Mouse (Mus musculus) MEL (cell line): ENCODE results near the gene Syce2. TPM values are rescaled to one million over a fixed set of nuclear protein-coding genes. Genes with fewer than 3 reads are reported as not detected.
A peak's percentile ranks its signal among the peaks of the same experiment; 100 is the strongest.

Experiments
- DNase-seq: peaks from one replicate; pipeline ENCODE4 v3.0.0; 2011; ENCODE audit warnings: low read depth, low spot score
- H3K27ac ChIP-seq: 2 replicates; pipeline ENCODE4 v1.5.1; 2012; ENCODE audit warnings: low read depth, mild to moderate bottlenecking, control low read depth, low read length, moderate library complexity; ENCODE audit not compliant: control insufficient read depth
- H3K27me3 ChIP-seq, 2 experiments: fragments of 150-350 bp in 1 of 2; sonication (generic) in 1 of 2; 2 replicates each; pipeline ENCODE4 v1.6.1; 2012; ENCODE audit warnings: low read length in 2 of 2, mild to moderate bottlenecking in 2 of 2, improper control_type of control experiment in 1 of 2, moderate library complexity in 1 of 2; ENCODE audit not compliant: insufficient read depth in 2 of 2, control insufficient read depth in 1 of 2
- H3K36me3 ChIP-seq, 2 experiments: 2 replicates each; pipeline ENCODE4 v1.6.1; 2012 to 2014; ENCODE audit warnings: low read length in 2 of 2, improper control_type of control experiment in 1 of 2, inconsistent platforms in 1 of 2, mild to moderate bottlenecking in 1 of 2; ENCODE audit not compliant: insufficient read depth in 2 of 2, control insufficient read depth in 1 of 2
- H3K4me1 ChIP-seq, 2 experiments: fragments of 150-350 bp in 1 of 2; sonication (generic) in 1 of 2; 2 replicates each; pipeline ENCODE4 v1.6.1; 2012; ENCODE audit warnings: low read length in 2 of 2, improper control_type of control experiment in 1 of 2, mild to moderate bottlenecking in 1 of 2; ENCODE audit not compliant: insufficient read depth in 2 of 2, control insufficient read depth in 1 of 2
- H3K4me3 ChIP-seq, 2 experiments: fragments of 150-350 bp in 1 of 2; sonication (generic) in 1 of 2; 2 replicates each; pipeline ENCODE4 v1.5.1; 2012; ENCODE audit warnings: low read depth in 2 of 2, low read length in 2 of 2, mild to moderate bottlenecking in 2 of 2, moderate library complexity in 2 of 2, control low read depth in 1 of 2, improper control_type of control experiment in 1 of 2; ENCODE audit not compliant: control insufficient read depth in 1 of 2, insufficient read depth in 1 of 2
- H3K79me2 ChIP-seq: 2 replicates; pipeline ENCODE4 v1.6.1; 2012; ENCODE audit warnings: mild to moderate bottlenecking, low read length, moderate library complexity; ENCODE audit not compliant: control insufficient read depth, poor library complexity, insufficient read depth
- H3K9ac ChIP-seq: 2 replicates; pipeline ENCODE4 v1.6.1; 2012; ENCODE audit warnings: low read depth, mild to moderate bottlenecking, control low read depth, low read length, moderate library complexity; ENCODE audit not compliant: control insufficient read depth, poor library complexity, severe bottlenecking
- H3K9me3 ChIP-seq: fragments of 150-350 bp; sonication (generic); replicated peaks from 2 replicates; pipeline ENCODE4 v1.6.1; 2012; ENCODE audit warnings: mild to moderate bottlenecking, low read length, improper control_type of control experiment, moderate library complexity; ENCODE audit not compliant: insufficient read depth
- BHLHE40 ChIP-seq: IDR thresholded peaks from 2 replicates; pipeline ENCODE4 v1.6.1; 2012; ENCODE audit warnings: low read depth, mild to moderate bottlenecking, inconsistent platforms, low read length, improper control_type of control experiment, borderline replicate concordance
- CHD1 ChIP-seq: IDR thresholded peaks from 2 replicates; pipeline ENCODE4 v1.6.1; 2012; ENCODE audit warnings: low read depth, mild to moderate bottlenecking, inconsistent platforms, low read length, improper control_type of control experiment
- CHD2 ChIP-seq: IDR thresholded peaks from 2 replicates; pipeline ENCODE4 v1.6.1; 2011; ENCODE audit warnings: low read length, improper control_type of control experiment
- ELF1 ChIP-seq: IDR thresholded peaks from 2 replicates; pipeline ENCODE4 v1.6.1; 2014; ENCODE audit warnings: low read depth, mild to moderate bottlenecking, inconsistent platforms, low read length, improper control_type of control experiment, moderate library complexity
- ETS1 ChIP-seq: IDR thresholded peaks from 2 replicates; pipeline ENCODE4 v1.6.1; 2012; ENCODE audit warnings: low read depth, mild to moderate bottlenecking, inconsistent platforms, low read length, improper control_type of control experiment, moderate library complexity
- GABPA ChIP-seq: IDR thresholded peaks from 2 replicates; pipeline ENCODE4 v1.6.1; 2012; ENCODE audit warnings: low read depth, mild to moderate bottlenecking, inconsistent platforms, low read length, improper control_type of control experiment, moderate library complexity
- GATA1 ChIP-seq: IDR thresholded peaks from 2 replicates; pipeline ENCODE4 v1.6.1; 2011; ENCODE audit warnings: low read depth, low read length, improper control_type of control experiment
- KAT2A ChIP-seq: conservative IDR thresholded peaks from 2 replicates; pipeline ENCODE4 v1.6.1; 2012; ENCODE audit warnings: low read depth, low read length, improper control_type of control experiment, inconsistent platforms
- MAFK ChIP-seq: IDR thresholded peaks from 2 replicates; pipeline ENCODE4 v1.6.1; 2011; ENCODE audit warnings: low read depth, mild to moderate bottlenecking, low read length, improper control_type of control experiment, borderline replicate concordance
- MAZ ChIP-seq: IDR thresholded peaks from 2 replicates; pipeline ENCODE4 v1.6.1; 2012; ENCODE audit warnings: low read depth, mild to moderate bottlenecking, inconsistent platforms, low read length, improper control_type of control experiment
- MEF2A ChIP-seq: IDR thresholded peaks from 2 replicates; pipeline ENCODE4 v1.6.1; 2014; ENCODE audit warnings: low read depth, mild to moderate bottlenecking, inconsistent platforms, low read length, improper control_type of control experiment; ENCODE audit not compliant: poor library complexity, insufficient replicate concordance, severe bottlenecking; ENCODE audit errors: extremely low read depth
- NELFE ChIP-seq: IDR thresholded peaks from 2 replicates; pipeline ENCODE4 v1.6.1; 2011; ENCODE audit warnings: low read depth, low read length, improper control_type of control experiment
- POLR2A ChIP-seq, 2 experiments: IDR thresholded peaks; 2 replicates each; pipeline ENCODE4 v1.6.1; 2011 to 2012; ENCODE audit warnings: low read length in 2 of 2, mild to moderate bottlenecking in 2 of 2, control low read depth in 1 of 2, improper control_type of control experiment in 1 of 2, low read depth in 1 of 2, moderate library complexity in 1 of 2; ENCODE audit not compliant: control insufficient read depth in 1 of 2, insufficient read depth in 1 of 2, poor library complexity in 1 of 2
- USF1 ChIP-seq: IDR thresholded peaks from 2 replicates; pipeline ENCODE4 v1.6.1; 2014; ENCODE audit warnings: low read depth, mild to moderate bottlenecking, inconsistent platforms, low read length, improper control_type of control experiment, moderate library complexity
- ZKSCAN1 ChIP-seq: IDR thresholded peaks from 2 replicates; pipeline ENCODE4 v1.6.1; 2012; ENCODE audit warnings: low read depth, mild to moderate bottlenecking, inconsistent platforms, low read length, improper control_type of control experiment, moderate library complexity
- ZMIZ1 ChIP-seq: IDR thresholded peaks from 2 replicates; pipeline ENCODE4 v1.6.1; 2012; ENCODE audit warnings: low read depth, mild to moderate bottlenecking, inconsistent platforms, low read length, improper control_type of control experiment, moderate library complexity
- polyA plus RNA-seq, 2 experiments: library from polyadenylated mRNA; stranded (reverse) in 1 of 2; unstranded in 1 of 2; fragments of >175 nt in 1 of 2; fragments of >200 nt in 1 of 2; gene quantifications; 2 replicates each; pipeline versions ENCODE4 v1.2.1 to v1.2.4; 2012; ENCODE audit warnings: low replicate concordance in 2 of 2, low read depth in 1 of 2; ENCODE audit not compliant: insufficient read length in 2 of 2, insufficient read depth in 1 of 2, missing spikeins in 1 of 2
- total RNA-seq: library from RNA; depleted of rRNA; stranded (reverse); fragments of 300-350 nt; gene quantifications from 2 replicates; pipeline ENCODE4 v1.2.3, GENCODE M21; 2012

The Syce2 gene
- total and polyA plus RNA-seq, 3 experiments: 75.5 to 115 TPM; not detected in 1

GRCm38 (mm10) chr8:84834866-84835855 lies 36.8 kb upstream of the Syce2 start:
- Histone ChIP-seq H3K36me3 (peaks cover 2 to 32% of the 10 kb centered on the region in 2 experiments; a peak in 3 of 4 replicates), H3K27me3 (no peaks in the 10 kb centered on the region), H3K9me3 (no peaks in the 10 kb centered on the region)
- TF ChIP-seq ZMIZ1 (no peak), ZKSCAN1 (no peak), POLR2A (IDR thresholded peaks at IDR 0.05; ENCODE audit: control insufficient read depth in 1 of 2, insufficient read depth in 1 of 2, low read depth in 1 of 2, low read length in 2 of 2, poor library complexity in 1 of 2) (0 out of 4 replicates have a peak, but pooled peaks of 1 of the 2 experiments have one; percentile 17)
- TF ChIP-seq, all 39 proteins: peak for 1
- Histone ChIP-seq H3K4me1 (peaks cover 3 to 15% of the 10 kb centered on the region in 2 experiments), H3K9ac (no peak overlapping the region), H3K4me3 (no peak overlapping the region), H3K27ac (no peak overlapping the region), H3K79me2 (peaks cover 22% of the 10 kb centered on the region)
- no peak for DNase-seq

DNA sequence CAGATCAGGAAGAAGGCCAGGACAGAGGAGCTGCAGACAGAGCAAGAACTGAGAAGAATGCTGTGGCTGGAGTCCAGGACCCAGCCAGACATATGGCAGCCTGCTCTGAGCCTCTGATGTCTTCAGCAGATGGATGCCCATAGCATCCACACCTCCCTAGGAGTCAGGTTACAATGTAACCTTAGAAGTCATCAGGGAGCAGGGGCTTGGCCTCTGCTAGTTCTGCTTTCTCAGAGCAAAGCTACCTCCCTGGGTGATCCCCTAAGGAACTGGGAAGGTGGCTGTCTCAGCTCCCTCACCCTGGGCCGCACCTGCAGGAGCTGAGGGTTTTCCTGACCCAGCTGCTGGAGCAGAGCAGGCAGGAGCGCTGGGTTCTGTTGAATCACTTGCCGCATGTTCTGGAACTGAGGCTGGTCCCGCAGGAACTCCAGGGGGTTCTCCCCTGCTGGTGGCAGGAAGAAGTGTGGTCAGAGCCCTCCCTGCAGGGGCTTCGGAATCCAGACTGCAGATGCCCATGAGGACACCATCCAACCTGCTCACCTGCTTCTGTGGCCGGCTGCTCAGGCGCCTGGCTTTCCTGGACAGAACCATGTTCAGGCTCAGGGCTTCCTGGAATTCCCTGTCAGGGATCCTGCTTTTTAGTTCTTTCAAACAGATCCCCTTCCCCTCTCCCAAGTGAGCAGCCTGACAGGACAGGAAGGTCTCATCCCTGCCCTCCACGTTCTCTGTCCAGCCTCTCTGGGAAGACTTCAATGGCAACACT lies 34.6 kb upstream of the Syce2 start:
- Histone ChIP-seq H3K9me3 (no peaks in the 10 kb centered on the region), H3K4me3 (no peak overlapping the region), H3K36me3 (peaks cover 2 to 28% of the 10 kb centered on the region in 2 experiments; a peak in 3 of 4 replicates), H3K9ac (no peak overlapping the region), H3K27me3 (no peaks in the 10 kb centered on the region), H3K4me1 (peaks cover 3 to 12% of the 10 kb centered on the region in 2 experiments), H3K27ac (no peak overlapping the region), H3K79me2 (peaks cover 18% of the 10 kb centered on the region)
- TF ChIP-seq MAZ: no peak
- no peak for TF ChIP-seq BHLHE40
- TF ChIP-seq MAFK: no peak
- no peak for TF ChIP-seq KAT2A
- no peak for TF ChIP-seq NELFE
- TF ChIP-seq MEF2A: no peak
- TF ChIP-seq USF1: no peak
- no peak for TF ChIP-seq ELF1
- no peak for TF ChIP-seq ZKSCAN1
- no peak for TF ChIP-seq CHD2
- no peak for TF ChIP-seq GATA1
- no peak for TF ChIP-seq GABPA
- no peak for TF ChIP-seq CHD1
- no peak for TF ChIP-seq ETS1
- peak; percentile 59 for DNase-seq
